Mouse (Mus musculus) small intestine, adult 2 months (tissue): ENCODE measurements around the gene Garnl3.

ENCODE experiments used
- CTCF ChIP-seq: fragments of 200-500 bp; IDR thresholded peaks from 2 replicates; pipeline ENCODE4 v1.5.1; 2012; ENCODE audit warnings: low read depth, mild to moderate bottlenecking, control low read depth, inconsistent platforms, low read length, moderate library complexity, mixed read lengths; ENCODE audit not compliant: insufficient replicate concordance, insufficient read length; ENCODE audit errors: extremely low read depth
- POLR2A ChIP-seq: fragments of 200-500 bp; IDR thresholded peaks from 2 replicates; pipeline ENCODE4 v1.6.1; 2012; ENCODE audit warnings: low read depth, mild to moderate bottlenecking, control low read depth, inconsistent platforms, low read length, moderate library complexity

GRCm38 (mm10) chr2:32999752-33000151 is 131.7 kb downstream of the Garnl3 start:
- TF ChIP-seq CTCF = no peak
- TF ChIP-seq POLR2A = no peak
